Mouse (Mus musculus) forebrain, embryonic 10.5 days (tissue): ENCODE results near the gene Atxn7l1. TPM values are rescaled to one million over a fixed set of nuclear protein-coding genes. Genes with fewer than 3 reads are reported as not detected.

Experiments
- DNase-seq: peaks from one replicate; pipeline ENCODE4 v3.0.0-alpha.2; 2017; ENCODE audit warnings: low spot score; ENCODE audit errors: extremely low spot score
- H3K27ac ChIP-seq: fragments of 300-500 bp; sonication (generic); 2 replicates; pipeline ENCODE4 v1.5.1; 2016; ENCODE audit warnings: mild to moderate bottlenecking
- H3K27me3 ChIP-seq: fragments of 300-500 bp; sonication (generic); 2 replicates; pipeline ENCODE4 v1.6.1; 2016; ENCODE audit warnings: mild to moderate bottlenecking; ENCODE audit not compliant: poor library complexity, severe bottlenecking
- H3K36me3 ChIP-seq: fragments of 300-500 bp; sonication (generic); replicated peaks from 2 replicates; pipeline ENCODE4 v1.6.1; 2016; ENCODE audit warnings: mild to moderate bottlenecking, moderate library complexity
- H3K4me1 ChIP-seq: fragments of 300-500 bp; sonication (generic); 2 replicates; pipeline ENCODE4 v1.6.1; 2016
- H3K4me3 ChIP-seq: fragments of 300-500 bp; sonication (generic); 2 replicates; pipeline ENCODE4 v1.5.1; 2016; ENCODE audit warnings: mild to moderate bottlenecking, moderate library complexity
- H3K9me3 ChIP-seq: fragments of 300-500 bp; sonication (generic); 2 replicates; pipeline ENCODE4 v1.6.1; 2016; ENCODE audit warnings: mild to moderate bottlenecking, moderate library complexity
- WGBS: fragments of 180-500 bp; shearing (Covaris S2); methylation state at CpG from one replicate; pipeline ENCODE4 v1.1.7; 2016; 5-methylcytosine and 5-hydroxymethylcytosine counted together
- polyA plus RNA-seq: library from polyadenylated mRNA; unstranded; fragments of >200 nt; fragmentation: Nextera tagmentation; extraction: Ambion mirVana; gene quantifications from 2 replicates; pipeline ENCODE4 v1.2.1, GENCODE M21; 2016

Atxn7l1 gene
- polyA plus RNA-seq, 1 experiment from 2014 or later, result 11.0 TPM

GRCm38 (mm10) chr12:33251399-33251798 is 103.9 kb downstream of the Atxn7l1 start:
- DNase-seq, result no peak
- no peaks in the 10 kb centered on the region for H3K9me3 ChIP-seq
- H3K27me3 ChIP-seq, result no peaks in the 10 kb centered on the region
- H3K4me1 ChIP-seq, result peaks cover 13% of the 10 kb centered on the region
- no peak overlapping the region for H3K27ac ChIP-seq
- H3K4me3 ChIP-seq, result no peak overlapping the region
- peaks cover 9% of the 10 kb centered on the region for H3K36me3 ChIP-seq
- 85% methylated on average over 8 of the region's 8 CpGs for WGBS

- 85% methylated on average over 6 of the region's 6 CpGs for whole genome bisulfite sequencing
- peaks cover 9% of the 10 kb centered on the region for H3K36me3 ChIP-seq
- H3K4me3 ChIP-seq, result no peak overlapping the region
Observed at GRCm38 (mm10) chr12:33252621-33253020, 105.1 kb downstream of the Atxn7l1 start.

DNA sequence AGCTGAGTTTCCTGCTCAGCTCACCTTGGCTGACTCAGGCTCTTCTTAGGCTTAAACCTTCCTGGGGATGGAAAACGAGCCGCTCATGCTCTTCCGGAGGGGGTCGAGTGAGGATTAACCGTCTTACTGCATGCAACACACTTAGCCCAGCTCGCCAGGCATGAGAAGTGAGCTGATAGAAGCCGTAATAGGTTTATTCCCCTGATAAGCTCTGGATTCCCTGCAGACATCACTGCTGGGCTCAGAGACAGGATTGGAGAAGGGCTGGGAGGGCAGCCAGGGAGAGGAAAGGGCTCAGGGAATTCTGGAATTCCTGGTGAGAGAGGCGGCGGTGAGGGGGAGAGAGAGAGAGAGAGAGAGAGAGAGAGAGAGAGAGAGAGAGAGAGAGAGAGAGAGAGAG is 105.7 kb downstream of the Atxn7l1 start:
- H3K4me3 ChIP-seq, result no peak overlapping the region
- WGBS, result 52% methylated on average over 9 of the region's 9 CpGs
- H3K9me3 ChIP-seq, result no peaks in the 10 kb centered on the region
- H3K27ac ChIP-seq, result peak overlapping the region; percentile 30; the same call in 1 of the 2 replicates
- H3K36me3 ChIP-seq, result peaks cover 9% of the 10 kb centered on the region
- DNase-seq, result no peak
- H3K27me3 ChIP-seq, result no peaks in the 10 kb centered on the region
- peaks cover 13% of the 10 kb centered on the region for H3K4me1 ChIP-seq

More at GRCm38 (mm10) chr12:33252621-33253020, 105.1 kb downstream of the Atxn7l1 start:
- H3K27me3 ChIP-seq, result no peaks in the 10 kb centered on the region
- peaks cover 13% of the 10 kb centered on the region for H3K4me1 ChIP-seq
- no peak for DNase-seq
- no peak overlapping the region for H3K27ac ChIP-seq
- H3K9me3 ChIP-seq, result no peaks in the 10 kb centered on the region

DNA sequence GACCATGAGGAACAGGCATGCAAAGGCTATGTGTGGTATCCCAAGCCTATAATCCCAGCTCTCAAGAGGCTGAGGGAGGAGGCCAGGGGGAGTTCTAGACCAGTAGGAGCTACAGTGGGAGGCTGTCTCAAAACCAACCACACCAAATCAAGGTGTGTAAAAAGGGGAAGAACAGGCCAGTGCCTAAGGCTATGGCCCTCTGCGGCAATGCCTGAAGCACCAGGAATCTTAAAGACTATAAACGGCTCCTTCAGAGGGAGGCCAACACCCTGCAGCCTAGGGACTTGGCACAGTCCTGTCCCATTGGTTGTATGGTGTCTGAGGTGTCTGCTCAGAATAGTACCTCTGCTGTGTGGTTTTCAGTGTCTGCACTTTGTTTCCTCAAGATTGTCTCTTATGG is 107.8 kb downstream of the Atxn7l1 start:
- WGBS, result 90% methylated on average over 2 of the region's 2 CpGs
- H3K36me3 ChIP-seq, result peaks cover 3% of the 10 kb centered on the region
- peaks cover 13% of the 10 kb centered on the region for H3K4me1 ChIP-seq
- H3K9me3 ChIP-seq, result no peaks in the 10 kb centered on the region
- H3K27ac ChIP-seq, result no peak overlapping the region
- no peak overlapping the region for H3K4me3 ChIP-seq
- H3K27me3 ChIP-seq, result no peaks in the 10 kb centered on the region
- no peak for DNase-seq

GRCm38 (mm10) chr12:33256426-33256825 is 108.9 kb downstream of the Atxn7l1 start:
- Histone ChIP-seq H3K4me1 (peaks cover 13% of the 10 kb centered on the region), H3K27me3 (no peaks in the 10 kb centered on the region), H3K4me3 (no peak overlapping the region), H3K36me3 (no peaks in the 10 kb centered on the region), H3K27ac (no peak overlapping the region), H3K9me3 (no peaks in the 10 kb centered on the region)
- WGBS, result 96% methylated on average over 6 of the region's 6 CpGs
- DNase-seq, result no peak

DNA sequence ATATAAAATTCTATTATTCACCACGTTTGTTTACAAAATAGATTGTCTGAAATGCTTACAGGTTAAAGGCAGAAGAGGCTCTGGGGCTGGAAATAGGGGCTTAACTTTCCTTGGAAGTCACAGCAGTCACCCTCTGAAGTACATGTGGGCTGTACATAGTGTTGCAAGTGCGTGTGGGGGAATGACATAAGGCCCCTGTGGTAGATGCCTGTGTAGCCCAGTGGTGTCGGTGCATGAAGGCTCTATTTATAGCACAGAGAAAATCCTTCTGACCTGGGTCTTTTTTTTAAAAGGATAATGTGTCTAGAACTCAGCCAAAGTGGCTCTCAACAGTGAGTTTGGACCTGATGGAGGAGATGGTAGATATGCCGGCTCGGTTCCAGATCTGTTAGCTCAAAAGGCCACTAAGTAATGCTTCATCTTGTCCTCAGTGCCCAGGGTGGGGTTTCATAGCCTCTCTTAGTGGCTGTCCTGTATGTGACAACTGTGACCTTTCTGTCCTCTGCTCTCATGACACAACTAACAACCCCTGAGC is 111.6 kb downstream of the Atxn7l1 start:
- DNase-seq, result no peak
- no peaks in the 10 kb centered on the region for H3K4me1 ChIP-seq
- no peak overlapping the region for H3K4me3 ChIP-seq
- H3K9me3 ChIP-seq, result no peaks in the 10 kb centered on the region
- no peaks in the 10 kb centered on the region for H3K27me3 ChIP-seq
- H3K36me3 ChIP-seq, result no peaks in the 10 kb centered on the region
- WGBS, result 90% methylated on average over 5 of the region's 5 CpGs
- no peak overlapping the region for H3K27ac ChIP-seq

GRCm38 (mm10) chr12:33260575-33260974 is 113.1 kb downstream of the Atxn7l1 start:
- no peaks in the 10 kb centered on the region for H3K9me3 ChIP-seq
- DNase-seq, result no peak
- H3K27me3 ChIP-seq, result no peaks in the 10 kb centered on the region
- no peaks in the 10 kb centered on the region for H3K4me1 ChIP-seq
- H3K4me3 ChIP-seq, result no peak overlapping the region
- peaks cover 2% of the 10 kb centered on the region; the same call in 1 of the 2 replicates for H3K36me3 ChIP-seq
- 92% methylated on average over 7 of the region's 7 CpGs for WGBS
- no peak overlapping the region for H3K27ac ChIP-seq

DNA sequence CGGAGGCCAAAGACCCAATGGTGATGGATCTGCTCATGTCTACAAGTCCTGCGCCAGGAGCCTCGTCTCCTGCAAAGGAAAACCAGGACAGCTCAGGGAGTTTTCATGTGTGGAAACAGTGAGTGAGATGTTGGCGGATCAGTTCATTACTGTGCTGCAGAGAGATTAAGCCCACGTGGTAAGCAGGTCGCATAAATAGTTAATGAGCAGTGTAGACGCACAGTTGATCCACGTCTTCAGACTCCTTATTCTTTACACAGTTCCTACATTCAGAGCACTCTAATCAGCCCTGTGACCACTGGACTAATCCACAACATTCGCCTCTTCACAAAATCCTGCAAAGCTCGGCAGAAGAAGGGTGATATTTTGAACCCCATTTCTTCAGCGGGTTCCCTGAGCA is 118.4 kb downstream of the Atxn7l1 start:
- Histone ChIP-seq H3K9me3 (no peaks in the 10 kb centered on the region), H3K27ac (no peak overlapping the region), H3K4me3 (no peak overlapping the region), H3K27me3 (no peaks in the 10 kb centered on the region), H3K36me3 (peaks cover 2% of the 10 kb centered on the region; the same call in 1 of the 2 replicates), H3K4me1 (no peaks in the 10 kb centered on the region)
- WGBS, result 88% methylated on average over 11 of the region's 11 CpGs
- DNase-seq, result no peak

DNA sequence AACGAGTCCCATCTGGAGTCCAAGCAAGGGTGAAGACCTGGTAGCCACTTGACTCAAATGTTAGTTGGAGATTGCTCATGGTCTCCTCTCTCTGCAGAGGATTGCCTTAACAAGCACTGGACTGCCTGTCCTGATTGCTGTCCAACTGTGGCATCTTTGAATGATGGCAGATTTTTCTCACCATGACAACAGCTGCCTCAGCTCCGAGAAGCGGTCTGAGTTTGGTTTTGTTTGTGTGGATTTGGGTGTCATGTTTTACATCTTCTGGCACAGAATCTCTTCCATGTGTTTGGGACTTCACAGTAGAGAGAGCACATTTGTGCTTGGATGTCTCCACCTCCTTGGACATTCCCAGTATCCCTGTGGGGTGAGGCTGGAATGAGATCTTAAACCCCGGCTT is 120.5 kb downstream of the Atxn7l1 start:
- DNase-seq, result no peak
- H3K27me3 ChIP-seq, result no peaks in the 10 kb centered on the region
- 85% methylated on average over 4 of the region's 4 CpGs for WGBS
- peaks cover 6% of the 10 kb centered on the region; the same call in 1 of the 2 replicates for H3K4me1 ChIP-seq
- H3K27ac ChIP-seq, result no peak overlapping the region
- H3K9me3 ChIP-seq, result no peaks in the 10 kb centered on the region
- no peak overlapping the region for H3K4me3 ChIP-seq
- peaks cover 2% of the 10 kb centered on the region; the same call in 1 of the 2 replicates for H3K36me3 ChIP-seq

GRCm38 (mm10) chr12:33269743-33270142 is 122.2 kb downstream of the Atxn7l1 start:
- peak; percentile 38 for DNase-seq
- no peak overlapping the region for H3K4me3 ChIP-seq
- H3K36me3 ChIP-seq, result peaks cover 2% of the 10 kb centered on the region; the same call in 1 of the 2 replicates
- H3K27ac ChIP-seq, result no peak overlapping the region
- no peaks in the 10 kb centered on the region for H3K27me3 ChIP-seq
- peaks cover 11% of the 10 kb centered on the region; the same call in 1 of the 2 replicates for H3K4me1 ChIP-seq
- 73% methylated on average over 5 of the region's 5 CpGs for WGBS
- H3K9me3 ChIP-seq, result no peaks in the 10 kb centered on the region

DNA sequence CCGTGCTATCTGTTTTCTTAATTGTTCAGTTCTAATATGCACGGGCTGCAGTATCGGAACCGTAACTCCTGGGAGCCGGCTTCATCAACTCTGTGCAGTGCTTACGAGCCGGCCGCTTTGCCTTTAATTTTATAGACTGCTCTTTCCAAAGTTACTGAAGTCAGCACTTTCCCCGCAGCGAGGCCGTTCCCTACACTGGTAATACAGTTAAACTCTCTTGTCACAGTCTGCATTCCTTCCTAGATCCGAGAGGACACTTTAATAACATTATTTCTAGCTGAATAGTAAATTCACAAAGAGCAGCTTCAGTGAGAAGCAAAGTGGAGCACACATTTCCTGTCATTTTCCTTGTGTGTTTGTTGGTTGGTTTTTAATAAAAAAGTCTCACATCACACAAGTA is 124.4 kb downstream of the Atxn7l1 start:
- DNase-seq, result no peak
- Histone ChIP-seq H3K36me3 (no peaks in the 10 kb centered on the region), H3K27me3 (no peaks in the 10 kb centered on the region), H3K4me1 (peaks cover 11% of the 10 kb centered on the region; the same call in 1 of the 2 replicates), H3K9me3 (no peaks in the 10 kb centered on the region), H3K4me3 (no peak overlapping the region), H3K27ac (no peak overlapping the region)
- WGBS, result 88% methylated on average over 12 of the region's 12 CpGs

GRCm38 (mm10) chr12:33272441-33272840 is 124.9 kb downstream of the Atxn7l1 start:
- no peak overlapping the region for H3K4me3 ChIP-seq
- no peaks in the 10 kb centered on the region for H3K27me3 ChIP-seq
- no peak overlapping the region for H3K27ac ChIP-seq
- DNase-seq, result no peak
- H3K9me3 ChIP-seq, result no peaks in the 10 kb centered on the region
- 79% methylated on average over 9 of the region's 9 CpGs for WGBS
- H3K4me1 ChIP-seq, result peaks cover 11% of the 10 kb centered on the region; the same call in 1 of the 2 replicates
- no peaks in the 10 kb centered on the region for H3K36me3 ChIP-seq

DNA sequence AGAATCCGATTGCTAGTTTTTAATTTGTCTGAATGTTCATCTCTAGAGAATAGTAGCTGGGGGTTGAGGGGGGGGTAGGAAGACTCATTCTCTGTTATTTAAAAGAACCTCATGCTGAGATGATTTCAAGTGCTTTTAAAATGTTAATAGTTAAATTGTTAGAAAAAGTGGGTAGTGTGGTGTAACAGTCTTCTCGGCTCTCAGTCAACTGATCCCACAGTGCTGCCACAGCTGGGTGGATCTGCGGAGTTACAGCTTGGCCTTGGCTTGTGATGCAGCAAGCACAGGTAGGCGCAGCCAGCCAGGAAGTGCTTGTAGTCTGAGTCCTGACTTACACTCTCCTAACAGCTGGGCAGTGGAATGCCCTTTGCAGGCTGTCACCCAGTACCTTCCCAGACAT is 125.7 kb downstream of the Atxn7l1 start:
- Histone ChIP-seq H3K27me3 (no peaks in the 10 kb centered on the region), H3K4me3 (no peak overlapping the region), H3K4me1 (peaks cover 11% of the 10 kb centered on the region; the same call in 1 of the 2 replicates), H3K27ac (peak overlapping the region; percentile 11; the same call in 1 of the 2 replicates), H3K9me3 (no peaks in the 10 kb centered on the region), H3K36me3 (no peaks in the 10 kb centered on the region)
- no peak for DNase-seq
- 79% methylated on average over 4 of the region's 4 CpGs for WGBS
